Mouse (Mus musculus) olfactory bulb, adult 2 months (tissue): ENCODE measurements around the gene Ms4a4b. TPM values are rescaled to one million over a fixed set of nuclear protein-coding genes. Genes with fewer than 3 reads are reported as not detected.
"Not testable (repeated sequence)": the region's sequence is repeated elsewhere in the genome, so short reads cannot be mapped to it uniquely, and the experiment has no call there.

Experiments used
- H3K27ac ChIP-seq: fragments of 200-500 bp; 2 replicates; pipeline ENCODE4 v1.5.1; 2012; ENCODE audit warnings: low read depth, low read length; ENCODE audit not compliant: insufficient read depth
- H3K4me1 ChIP-seq: fragments of 200-500 bp; 2 replicates; pipeline ENCODE4 v1.6.1; 2012; ENCODE audit warnings: low read length; ENCODE audit not compliant: control insufficient read depth, insufficient read depth
- H3K4me3 ChIP-seq: fragments of 200-500 bp; 2 replicates; pipeline ENCODE4 v1.5.1; 2012; ENCODE audit warnings: mild to moderate bottlenecking, low read depth, low read length, moderate library complexity; ENCODE audit not compliant: insufficient read depth
- CTCF ChIP-seq: fragments of 200-500 bp; IDR thresholded peaks from 2 replicates; pipeline ENCODE4 v1.5.1; 2012; ENCODE audit warnings: low read depth, mild to moderate bottlenecking, low read length, moderate library complexity; ENCODE audit not compliant: insufficient read depth
- POLR2A ChIP-seq: fragments of 200-500 bp; IDR thresholded peaks from 2 replicates; pipeline ENCODE4 v1.6.1; 2012; ENCODE audit warnings: mild to moderate bottlenecking, low read depth, low read length, moderate library complexity; ENCODE audit not compliant: insufficient read depth
- WGBS: fragments of 180-500 bp; shearing (Covaris S2); methylation state at CpG from one replicate; pipeline ENCODE4 v1.1.7; 2018; 5-methylcytosine and 5-hydroxymethylcytosine counted together
- polyA plus RNA-seq: library from polyadenylated mRNA; stranded (reverse); fragments of >200 nt; gene quantifications from 2 replicates; pipeline ENCODE4 v1.2.4, GENCODE M21; 2012; ENCODE audit warnings: low replicate concordance; ENCODE audit not compliant: missing spikeins, insufficient read depth, insufficient read length

The Ms4a4b gene
- polyA plus RNA-seq, 1 experiment = not detected

DNA sequence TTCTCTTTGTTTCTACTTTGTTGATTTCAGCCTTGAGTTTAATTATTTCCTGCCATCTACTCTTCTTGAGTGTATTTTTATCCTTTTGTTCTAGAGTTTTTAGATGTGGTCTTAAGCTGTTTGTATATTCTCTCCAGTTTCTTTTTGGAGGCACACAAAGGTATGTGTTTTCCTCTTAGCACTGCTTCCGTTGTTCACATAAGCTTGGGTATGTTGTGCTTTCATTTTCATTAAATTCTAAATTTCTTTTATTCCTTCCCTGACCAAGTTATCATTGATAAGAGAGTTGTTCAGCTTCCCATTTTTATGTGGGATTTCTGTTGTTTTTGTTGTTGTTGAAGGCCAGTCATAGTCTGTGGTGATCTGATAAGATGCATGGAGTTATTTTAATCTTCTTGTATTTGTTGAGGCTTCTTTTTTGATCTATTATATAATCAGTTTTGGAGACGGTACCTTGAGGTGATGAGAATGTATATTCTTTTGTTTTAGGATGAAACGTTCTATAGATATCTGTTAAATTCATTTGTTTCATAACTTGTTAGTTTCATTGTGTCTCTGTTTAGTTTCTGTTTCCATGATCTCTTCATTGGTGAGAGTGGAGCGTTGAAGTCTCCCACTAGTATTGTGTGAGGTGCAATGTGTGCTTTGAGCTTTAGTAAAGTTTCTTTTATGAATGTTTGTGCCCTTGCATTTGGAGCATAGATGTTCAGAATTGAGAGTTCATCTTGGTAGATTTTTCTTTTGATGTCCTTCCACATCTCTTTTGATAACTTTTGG lies 8.1 kb upstream of the Ms4a4b start:
- H3K4me1 ChIP-seq = no peaks in the 10 kb centered on the region
- H3K4me3 ChIP-seq = no peak overlapping the region
- TF ChIP-seq CTCF = no peak
- no peak for TF ChIP-seq POLR2A
- whole genome bisulfite sequencing = 84% methylated on average over 4 of the region's 4 CpGs
- H3K27ac ChIP-seq = no peak overlapping the region

DNA sequence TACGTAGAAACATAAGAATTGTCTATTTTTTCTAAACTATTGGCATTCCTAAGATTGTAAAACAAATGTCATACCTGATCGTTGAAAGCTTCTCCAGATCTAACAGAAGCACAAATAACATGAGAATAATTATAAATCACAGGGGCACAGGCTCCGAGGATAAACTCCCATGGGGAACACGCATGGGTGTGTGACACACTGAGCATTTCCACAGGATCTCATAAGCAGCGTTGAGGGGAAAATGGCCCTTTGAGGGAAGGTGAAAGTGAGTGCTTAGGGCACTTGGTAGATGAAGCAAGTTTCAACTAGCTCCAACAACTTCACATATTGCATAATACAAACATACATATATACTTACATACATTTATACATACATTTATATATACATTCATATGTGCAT lies 611 bp downstream of the Ms4a4b start:
- Histone ChIP-seq H3K4me1 (no peaks in the 10 kb centered on the region), H3K27ac (no peak overlapping the region), H3K4me3 (no peak overlapping the region)
- 92% methylated on average over 5 of the region's 5 CpGs for WGBS
- TF ChIP-seq POLR2A = no peak
- TF ChIP-seq CTCF = no peak

DNA sequence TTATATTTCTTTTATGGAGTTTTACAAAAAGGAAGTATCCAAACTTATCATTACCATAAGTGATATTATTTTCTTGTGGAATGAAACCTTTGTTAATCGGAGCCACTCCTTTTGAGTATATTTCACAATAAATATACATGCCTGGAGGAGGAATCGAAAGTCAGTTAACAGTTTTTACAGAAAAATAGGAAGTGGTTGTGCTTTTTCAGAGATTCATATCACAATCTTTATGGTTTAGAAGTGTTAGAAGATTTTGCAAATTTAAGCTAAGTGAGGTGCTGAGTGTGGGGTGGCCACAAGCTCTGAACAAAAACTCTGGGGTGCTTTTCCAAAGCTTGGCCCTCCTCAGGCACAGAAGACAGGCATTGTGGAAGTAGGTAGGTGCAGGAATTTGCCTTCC lies 3.9 kb downstream of the Ms4a4b start:
- TF ChIP-seq CTCF (no peak), POLR2A (no peak)
- WGBS = 88% methylated on average over 2 of the region's 2 CpGs
- Histone ChIP-seq H3K4me1 (no peaks in the 10 kb centered on the region), H3K4me3 (no peak overlapping the region), H3K27ac (no peak overlapping the region)

DNA sequence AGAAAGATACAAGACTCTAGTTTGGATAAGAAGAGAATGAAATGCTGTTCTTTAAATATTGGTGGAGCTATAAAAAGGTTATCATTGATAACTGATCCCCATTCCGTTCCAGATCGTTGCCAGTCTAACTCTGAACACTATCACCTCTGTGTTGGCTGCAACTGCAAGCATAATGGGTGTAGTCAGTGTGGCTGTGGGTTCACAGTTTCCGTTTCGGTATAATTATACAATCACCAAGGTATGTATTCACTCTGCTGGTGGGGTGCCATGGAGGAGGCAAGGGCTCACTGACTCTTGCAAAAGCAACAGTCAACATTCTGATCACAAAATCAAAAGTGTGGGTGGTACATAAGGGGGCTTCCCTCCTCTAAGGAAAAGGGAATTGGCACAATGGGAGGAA lies 15.7 kb downstream of the Ms4a4b start:
- H3K4me3 ChIP-seq, H3K4me1 ChIP-seq, H3K27ac ChIP-seq: not testable (repeated sequence)
- WGBS = 53% methylated on average over 4 of the region's 4 CpGs

DNA sequence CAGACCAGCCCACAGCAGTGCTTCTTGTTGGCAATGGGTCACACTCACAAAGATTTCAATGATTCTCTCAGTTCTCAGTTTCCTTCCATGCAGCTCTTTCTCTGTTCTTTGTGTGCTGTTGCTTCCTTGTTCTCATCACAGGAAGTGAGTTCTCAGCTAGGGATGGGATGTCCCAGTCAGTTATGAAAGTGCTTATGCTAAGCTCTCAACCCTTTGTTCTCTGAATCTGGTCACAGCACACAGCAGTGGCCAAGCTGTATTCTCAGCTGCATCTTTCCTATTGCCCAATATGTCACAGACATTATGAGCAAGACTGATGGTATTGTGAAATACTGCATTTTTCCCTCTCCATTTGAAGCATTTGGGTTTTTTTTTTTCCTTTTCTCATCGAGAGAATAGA lies 21.4 kb downstream of the Ms4a4b start:
- H3K4me3 ChIP-seq, H3K4me1 ChIP-seq, H3K27ac ChIP-seq: not testable (repeated sequence)
- WGBS = 52% methylated on average over 1 of the region's 1 CpGs

DNA sequence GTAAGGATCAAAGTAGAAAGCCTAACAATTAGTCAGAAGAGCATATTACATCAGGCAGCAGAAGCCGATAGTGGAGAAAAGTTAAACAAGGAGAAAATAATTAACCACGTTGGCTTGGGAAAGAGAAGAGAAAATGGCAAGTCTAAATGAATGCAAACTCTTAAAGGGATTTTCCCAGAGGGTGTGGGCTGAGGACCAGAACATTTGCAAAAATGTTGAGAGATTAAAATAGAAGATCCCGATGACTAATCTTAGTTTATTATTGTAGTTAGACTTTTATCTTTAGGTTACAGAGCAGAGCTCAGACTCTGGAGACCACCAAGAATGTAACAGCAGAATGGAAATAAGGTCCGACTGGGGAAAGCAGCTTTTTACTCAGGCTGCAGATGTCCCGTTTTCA lies 23.1 kb downstream of the Ms4a4b start:
- H3K27ac ChIP-seq = no peak overlapping the region
- 53% methylated on average over 5 of the region's 5 CpGs for WGBS
- TF ChIP-seq POLR2A = no peak
- no peak for TF ChIP-seq CTCF
- H3K4me3 ChIP-seq = no peak overlapping the region
- no peaks in the 10 kb centered on the region for H3K4me1 ChIP-seq

DNA sequence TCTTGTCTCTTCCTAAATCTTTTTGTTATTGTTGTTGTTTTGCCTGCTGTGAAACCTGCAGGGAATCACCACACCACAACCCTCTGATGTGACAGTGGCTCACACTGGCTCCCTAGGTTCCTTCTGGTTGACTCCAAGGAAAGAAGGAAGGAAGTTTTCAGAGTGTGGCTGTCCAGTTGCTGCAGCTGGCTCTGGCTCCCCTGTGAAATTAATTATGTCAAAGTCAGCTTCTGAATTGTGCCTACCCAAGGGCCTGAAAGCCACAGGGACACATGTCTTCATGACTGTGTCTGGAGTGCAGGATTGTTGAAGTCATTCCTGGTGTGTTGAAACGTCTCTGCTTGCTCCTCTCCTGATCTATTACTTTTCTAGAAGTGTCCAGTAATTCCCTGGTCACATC lies 25.0 kb downstream of the Ms4a4b start:
- H3K4me1 ChIP-seq, H3K4me3 ChIP-seq, H3K27ac ChIP-seq: not testable (repeated sequence)
- WGBS = 60% methylated on average over 1 of the region's 1 CpGs

DNA sequence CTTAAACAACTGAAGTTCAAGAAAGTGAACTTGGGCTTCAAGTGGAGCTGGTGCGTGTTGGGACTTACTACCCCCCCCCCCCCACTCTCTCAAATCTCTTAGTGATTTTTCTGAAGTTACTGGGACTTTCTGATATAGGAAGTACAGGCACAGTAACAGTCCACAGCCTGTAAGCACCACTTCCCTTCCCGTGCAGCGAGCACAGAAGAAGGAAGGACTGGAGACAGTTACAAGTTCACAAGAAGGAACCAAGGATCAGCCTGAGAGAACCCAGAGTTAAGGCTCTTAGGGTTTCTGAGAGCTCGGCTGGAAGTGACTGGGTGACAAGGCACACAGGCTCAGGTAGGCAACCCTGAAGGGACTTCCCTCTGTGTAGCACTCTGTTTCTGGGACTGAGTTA lies 25.9 kb downstream of the Ms4a4b start, which contains the start of gene Ms4a6c:
Gene Ms4a6c (plus strand): TSS at position 152 of the 400 bp plus-strand sequence.
- not testable (repeated sequence) for H3K4me3 ChIP-seq, H3K27ac ChIP-seq, H3K4me1 ChIP-seq
- 85% methylated on average over 4 of the region's 4 CpGs for WGBS

DNA sequence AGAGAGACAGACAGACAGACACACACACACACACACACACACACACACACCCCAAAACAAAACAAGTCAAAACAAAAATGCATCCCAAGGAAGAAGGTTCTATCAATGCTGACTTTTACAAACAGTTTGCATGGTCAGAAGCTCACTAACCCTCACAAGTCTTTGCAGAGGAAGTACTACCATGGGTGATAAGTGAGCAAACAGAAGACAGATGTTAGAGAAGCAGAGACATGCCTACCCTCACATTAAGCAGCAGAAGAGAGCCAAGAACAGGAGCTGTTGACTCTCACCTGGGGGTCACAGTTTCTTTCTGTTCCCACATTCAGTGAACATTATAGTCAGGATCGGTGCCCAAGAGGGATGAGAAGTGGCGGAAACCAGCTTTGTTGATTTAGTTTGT lies 36.4 kb downstream of the Ms4a4b start:
- WGBS = 89% methylated on average over 2 of the region's 2 CpGs
- TF ChIP-seq POLR2A (no peak), CTCF (no peak)
- Histone ChIP-seq H3K4me1 (no peaks in the 10 kb centered on the region), H3K27ac (no peak overlapping the region), H3K4me3 (no peak overlapping the region)

DNA sequence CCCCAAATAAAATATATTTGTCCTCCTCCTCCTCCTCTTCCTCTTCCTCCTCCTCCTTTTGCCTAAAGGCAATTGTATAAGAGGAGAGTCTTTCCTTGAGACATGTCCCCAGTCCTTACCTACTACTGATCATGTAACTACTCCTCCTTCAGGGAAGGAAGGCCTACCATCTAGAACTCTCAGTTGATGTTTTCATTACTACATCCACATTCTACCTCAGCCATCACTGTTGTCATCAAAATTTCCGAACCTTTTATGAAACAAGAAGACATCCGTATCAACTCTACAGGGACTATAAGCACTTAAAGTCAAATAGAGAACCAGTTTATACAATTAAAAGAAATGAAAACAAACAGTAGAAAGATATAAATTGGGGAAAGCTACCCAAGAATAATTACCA lies 39.3 kb downstream of the Ms4a4b start:
- no peak overlapping the region for H3K27ac ChIP-seq
- H3K4me1 ChIP-seq = no peaks in the 10 kb centered on the region
- TF ChIP-seq CTCF (no peak), POLR2A (no peak)
- H3K4me3 ChIP-seq = no peak overlapping the region
- WGBS = 95% methylated on average over 2 of the region's 2 CpGs
